Mouse (Mus musculus): ENCODE data around the gene Dmtf1. TPM values are rescaled to one million over a fixed set of nuclear protein-coding genes. Genes with fewer than 3 reads are reported as not detected.

The Dmtf1 gene
- polyA plus RNA-seq, 1 experiment from 2014 or later, result 76.8 TPM

DNA sequence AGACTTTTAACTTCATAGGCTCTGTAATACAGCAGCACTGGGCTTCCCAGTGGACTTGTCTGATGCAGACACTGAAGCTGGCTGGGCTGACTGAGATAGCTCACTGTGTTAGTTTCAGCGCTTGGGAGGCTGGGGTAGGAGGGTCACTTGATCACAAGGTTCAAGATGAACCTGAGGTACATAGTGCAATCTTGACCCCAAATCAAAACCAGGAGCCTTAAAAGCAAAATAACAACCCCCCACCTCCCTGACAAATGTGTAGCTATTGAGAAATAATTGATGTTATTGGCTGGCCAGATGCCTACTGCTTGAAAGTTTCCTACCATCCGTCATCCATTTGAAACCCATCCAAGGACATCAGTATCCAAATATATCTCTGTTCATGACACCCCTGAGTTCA lies 58.9 kb downstream of the Dmtf1 start:
- 87% methylated on average over 2 of the region's 2 CpGs for WGBS
- no peak overlapping the region for H3K4me3 ChIP-seq (ENCODE audit: low read depth, low read length)
- ATAC-seq (replicated peaks; ENCODE audit: low FRiP score), result no peak

DNA sequence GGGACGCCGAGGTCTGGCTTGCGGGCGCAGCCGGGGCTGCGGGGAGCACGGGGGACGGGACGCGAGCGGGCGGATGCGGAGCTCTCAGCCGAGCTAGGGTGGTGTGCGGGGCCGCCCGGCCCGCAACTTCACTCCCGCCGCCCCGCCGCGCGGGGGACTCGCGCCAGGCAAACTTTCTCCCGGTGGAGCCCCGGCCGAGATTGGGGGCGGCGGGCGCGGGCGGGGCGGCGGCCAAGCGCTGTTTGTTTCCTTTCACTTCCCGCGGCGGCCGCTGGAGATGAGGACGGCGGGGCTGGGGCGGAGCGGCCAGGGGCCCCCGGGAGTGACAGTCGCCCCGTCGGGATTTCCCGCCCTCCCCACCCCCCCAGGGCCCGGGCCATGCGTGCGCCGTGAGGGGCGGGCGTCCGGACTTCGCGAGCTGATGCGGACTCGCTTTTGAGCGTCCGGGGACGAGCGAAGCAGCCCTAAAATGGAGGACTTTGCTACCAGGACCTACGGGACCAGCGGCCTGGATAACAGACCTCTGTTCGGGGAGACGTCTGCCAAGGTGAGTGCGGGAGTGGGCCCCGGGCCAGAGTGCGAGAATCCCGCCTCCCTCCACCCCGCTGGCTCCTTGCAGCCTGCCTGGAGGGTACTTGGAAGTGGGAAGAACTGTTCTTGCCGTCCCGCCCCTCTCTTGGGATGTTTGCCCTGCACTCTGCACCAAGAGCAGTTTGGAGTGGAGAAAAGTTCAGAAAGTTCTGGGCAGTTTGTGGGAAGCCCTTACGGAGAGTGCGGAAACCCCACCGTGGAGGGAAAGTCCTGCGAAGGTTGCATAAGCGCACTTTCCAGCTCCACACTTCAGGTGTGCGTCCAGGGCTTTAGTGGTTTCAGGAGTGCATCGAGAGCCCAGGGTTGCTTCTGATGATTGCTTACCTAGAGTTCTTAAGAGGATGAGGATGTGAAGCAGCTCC lies 60.5 kb downstream of the Dmtf1 start:
- WGBS, result under 1% methylated on average over 77 of the region's 83 CpGs
- H3K9ac ChIP-seq (ENCODE audit: low read length), result peak overlapping the region; percentile 82
- peak overlapping the region; percentile 92 for H3K4me2 ChIP-seq (ENCODE audit: low read depth, low read length, severe bottlenecking)
- H3K27me3 ChIP-seq (ENCODE audit: control insufficient read depth, insufficient read depth, low read length), result no peaks in the 10 kb centered on the region
- H3K27ac ChIP-seq (ENCODE audit: low read depth, low read length), result no peak overlapping the region
- H3K4me3 ChIP-seq (ENCODE audit: low read depth, low read length), result peak overlapping the region; percentile 86
- peaks cover 3% of the 10 kb centered on the region; the same call in 1 of the 2 replicates for H3K9me3 ChIP-seq (ENCODE audit: control insufficient read depth, low read length)
- ATAC-seq (replicated peaks; ENCODE audit: low FRiP score) (peak; percentile 78), DNase-seq (ENCODE audit: low spot score) (peak; percentile 79)
- no peaks in the 10 kb centered on the region for H3K36me3 ChIP-seq (ENCODE audit: control insufficient read depth, insufficient read depth, low read length)
- H3K4me1 ChIP-seq (replicated peaks; ENCODE audit: control insufficient read depth, insufficient read depth, low read length), result no peaks in the 10 kb centered on the region; the same call in 1 of the 2 replicates

More for the DNA sequence above, 58.9 kb downstream of the Dmtf1 start:
- Histone ChIP-seq H3K9ac (ENCODE audit: low read length) (no peak overlapping the region), H3K27ac (ENCODE audit: low read depth, low read length) (no peak overlapping the region), H3K4me1 (replicated peaks; ENCODE audit: control insufficient read depth, insufficient read depth, low read length) (no peaks in the 10 kb centered on the region; the same call in 1 of the 2 replicates), H3K4me2 (ENCODE audit: low read depth, low read length, severe bottlenecking) (no peak overlapping the region), H3K27me3 (ENCODE audit: control insufficient read depth, insufficient read depth, low read length) (no peaks in the 10 kb centered on the region), H3K36me3 (ENCODE audit: control insufficient read depth, insufficient read depth, low read length) (no peaks in the 10 kb centered on the region), H3K9me3 (ENCODE audit: control insufficient read depth, low read length) (no peaks in the 10 kb centered on the region)
- no peak for DNase-seq (ENCODE audit: low spot score)

DNA sequence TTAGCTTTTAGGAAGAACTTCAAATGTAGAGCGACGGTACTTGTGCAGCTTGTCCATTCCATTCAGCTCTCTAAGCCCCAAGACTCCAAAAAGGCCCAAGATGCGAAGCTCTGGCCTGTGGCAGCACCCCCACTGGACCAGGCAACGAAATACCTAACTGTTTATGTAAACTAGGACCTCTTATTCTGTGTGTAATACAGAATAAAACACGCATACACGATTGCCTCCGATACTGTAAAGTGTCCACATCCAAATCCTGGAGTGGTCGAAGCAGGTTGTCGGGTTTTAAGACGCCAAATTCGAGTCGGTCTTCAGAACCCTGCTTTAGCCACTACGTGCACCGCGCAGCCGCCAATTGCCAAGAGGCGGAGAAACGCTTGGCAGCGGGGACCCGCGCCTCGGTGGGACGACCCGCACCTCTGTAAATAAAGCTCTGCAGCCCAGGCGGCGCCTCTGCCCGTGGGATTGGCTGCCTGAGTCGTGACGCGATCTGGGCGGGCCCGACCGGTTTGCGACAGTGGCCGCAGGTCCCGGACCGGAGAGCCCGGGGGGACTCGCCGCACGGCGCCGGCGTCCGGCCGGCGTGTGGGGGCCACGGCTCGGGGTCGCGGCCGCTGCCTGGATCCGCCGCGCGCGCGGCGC lies 61.2 kb downstream of the Dmtf1 start, which contains the start of gene Tmem243:
Gene Tmem243, plus strand, starts transcription at position 462 of the 642 bp plus-strand sequence.
- DNase-seq (ENCODE audit: low spot score) (peak; percentile 95), ATAC-seq (replicated peaks; ENCODE audit: low FRiP score) (peak; percentile 99)
- Histone ChIP-seq H3K27me3 (ENCODE audit: control insufficient read depth, insufficient read depth, low read length) (no peaks in the 10 kb centered on the region), H3K4me1 (replicated peaks; ENCODE audit: control insufficient read depth, insufficient read depth, low read length) (no peaks in the 10 kb centered on the region; the same call in 1 of the 2 replicates), H3K27ac (ENCODE audit: low read depth, low read length) (no peak within 1 kb of the TSS), H3K9ac (ENCODE audit: low read length) (peak within 1 kb of the TSS; percentile 82), H3K4me2 (ENCODE audit: low read depth, low read length, severe bottlenecking) (peak within 1 kb of the TSS; percentile 92), H3K9me3 (ENCODE audit: control insufficient read depth, low read length) (peaks cover 3% of the 10 kb centered on the region; the same call in 1 of the 2 replicates), H3K4me3 (ENCODE audit: low read depth, low read length) (peak within 1 kb of the TSS; percentile 86), H3K36me3 (ENCODE audit: control insufficient read depth, insufficient read depth, low read length) (no peaks in the 10 kb centered on the region)
- under 1% methylated on average over 59 of the region's 59 CpGs for WGBS

DNA sequence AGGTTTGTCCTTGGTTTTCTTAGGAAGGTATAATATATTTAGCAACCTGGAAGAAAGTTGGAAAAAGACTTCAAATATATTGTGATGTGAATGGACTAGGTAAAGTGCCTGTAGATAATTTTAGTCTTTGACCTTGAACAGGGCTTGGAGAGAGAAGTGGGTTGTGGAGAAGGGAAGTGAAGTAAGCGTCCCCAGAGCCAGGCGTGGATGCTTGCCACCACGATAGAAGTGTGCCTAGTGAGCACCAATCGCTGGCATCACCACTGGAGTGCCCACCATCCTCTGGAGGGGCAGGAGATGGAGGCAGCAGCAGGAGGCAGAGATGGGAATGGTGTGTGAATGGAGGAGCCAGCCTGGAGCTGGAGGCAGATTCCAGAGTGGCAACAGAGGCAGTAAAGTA lies 68.1 kb downstream of the Dmtf1 start:
- ATAC-seq (replicated peaks; ENCODE audit: low FRiP score), result no peak
- Histone ChIP-seq H3K9ac (ENCODE audit: low read length) (no peak overlapping the region), H3K27ac (ENCODE audit: low read depth, low read length) (no peak overlapping the region), H3K4me2 (ENCODE audit: low read depth, low read length, severe bottlenecking) (no peak overlapping the region), H3K4me1 (replicated peaks; ENCODE audit: control insufficient read depth, insufficient read depth, low read length) (no peaks in the 10 kb centered on the region), H3K9me3 (ENCODE audit: control insufficient read depth, low read length) (peaks cover 3% of the 10 kb centered on the region; the same call in 1 of the 2 replicates), H3K4me3 (ENCODE audit: low read depth, low read length) (no peak overlapping the region), H3K27me3 (ENCODE audit: control insufficient read depth, insufficient read depth, low read length) (no peaks in the 10 kb centered on the region), H3K36me3 (ENCODE audit: control insufficient read depth, insufficient read depth, low read length) (no peaks in the 10 kb centered on the region)
- WGBS, result 88% methylated on average over 4 of the region's 4 CpGs
- no peak for DNase-seq (ENCODE audit: low spot score)

DNA sequence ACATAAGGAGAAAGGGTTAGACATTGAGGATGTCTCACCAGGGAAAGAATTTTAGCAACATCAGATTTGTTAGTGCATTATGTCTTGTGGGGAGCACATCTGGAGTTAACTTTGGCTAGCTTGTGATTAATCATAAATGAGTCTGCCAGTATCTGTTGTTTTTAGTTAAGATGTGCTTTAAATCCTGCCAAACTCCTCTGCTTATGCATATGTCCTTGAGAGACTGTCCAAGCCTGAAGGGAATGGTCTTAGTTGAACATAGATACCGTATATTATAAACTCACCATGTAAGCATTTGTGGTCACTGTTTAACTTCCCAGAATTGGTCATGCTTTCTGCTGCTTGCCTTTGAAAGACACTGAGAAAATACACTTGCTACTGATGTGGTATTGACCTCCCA lies 68.9 kb downstream of the Dmtf1 start:
- H3K4me3 ChIP-seq (ENCODE audit: low read depth, low read length), result no peak overlapping the region
- no peaks in the 10 kb centered on the region for H3K4me1 ChIP-seq (replicated peaks; ENCODE audit: control insufficient read depth, insufficient read depth, low read length)
- H3K27ac ChIP-seq (ENCODE audit: low read depth, low read length), result no peak overlapping the region
- H3K4me2 ChIP-seq (ENCODE audit: low read depth, low read length, severe bottlenecking), result no peak overlapping the region
- H3K36me3 ChIP-seq (ENCODE audit: control insufficient read depth, insufficient read depth, low read length), result no peaks in the 10 kb centered on the region
- no peaks in the 10 kb centered on the region for H3K27me3 ChIP-seq (ENCODE audit: control insufficient read depth, insufficient read depth, low read length)
- peaks cover 3% of the 10 kb centered on the region; the same call in 1 of the 2 replicates for H3K9me3 ChIP-seq (ENCODE audit: control insufficient read depth, low read length)
- WGBS, result 92% methylated on average over 1 of the region's 1 CpGs
- no peak overlapping the region for H3K9ac ChIP-seq (ENCODE audit: low read length)
- ATAC-seq (replicated peaks; ENCODE audit: low FRiP score) (no peak), DNase-seq (ENCODE audit: low spot score) (no peak)

DNA sequence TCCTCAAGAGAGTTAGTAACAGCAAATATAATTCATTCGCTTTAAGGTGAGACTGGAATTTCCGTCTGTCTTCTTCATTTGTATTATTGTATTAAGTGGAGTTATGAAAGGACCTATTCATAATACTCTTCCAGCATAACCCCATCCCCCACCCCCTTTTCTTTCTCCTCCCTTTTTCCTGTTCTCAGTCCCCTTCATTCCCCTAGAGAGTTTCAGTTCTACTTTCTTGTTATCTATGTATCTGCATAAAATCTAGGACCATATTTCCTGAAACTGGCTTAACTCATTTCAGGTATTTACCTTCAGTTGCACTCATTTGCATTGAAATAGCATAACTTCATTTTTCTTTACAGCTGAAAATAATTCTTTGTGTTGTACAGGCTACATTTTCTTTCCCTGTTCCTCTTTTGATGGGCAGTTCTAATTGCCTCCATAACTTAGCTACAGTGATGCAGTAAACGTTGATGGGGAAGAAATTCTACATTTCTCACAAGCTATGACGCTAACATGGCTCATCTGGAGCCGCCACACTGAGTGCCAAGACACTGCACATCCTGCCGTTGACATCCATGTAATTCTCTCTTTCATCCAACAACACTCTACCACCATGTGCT lies 71.0 kb downstream of the Dmtf1 start:
- DNase-seq (ENCODE audit: low spot score) (no peak), ATAC-seq (replicated peaks; ENCODE audit: low FRiP score) (no peak)
- H3K27ac ChIP-seq (ENCODE audit: low read depth, low read length), result no peak overlapping the region
- 85% methylated on average over 6 of the region's 6 CpGs for WGBS
- H3K9me3 ChIP-seq (ENCODE audit: control insufficient read depth, low read length), result no peaks in the 10 kb centered on the region
- H3K9ac ChIP-seq (ENCODE audit: low read length), result no peak overlapping the region
- no peak overlapping the region for H3K4me3 ChIP-seq (ENCODE audit: low read depth, low read length)
- H3K4me1 ChIP-seq (replicated peaks; ENCODE audit: control insufficient read depth, insufficient read depth, low read length), result no peaks in the 10 kb centered on the region
- H3K4me2 ChIP-seq (ENCODE audit: low read depth, low read length, severe bottlenecking), result no peak overlapping the region
- no peaks in the 10 kb centered on the region for H3K36me3 ChIP-seq (ENCODE audit: control insufficient read depth, insufficient read depth, low read length)
- H3K27me3 ChIP-seq (ENCODE audit: control insufficient read depth, insufficient read depth, low read length), result no peaks in the 10 kb centered on the region

DNA sequence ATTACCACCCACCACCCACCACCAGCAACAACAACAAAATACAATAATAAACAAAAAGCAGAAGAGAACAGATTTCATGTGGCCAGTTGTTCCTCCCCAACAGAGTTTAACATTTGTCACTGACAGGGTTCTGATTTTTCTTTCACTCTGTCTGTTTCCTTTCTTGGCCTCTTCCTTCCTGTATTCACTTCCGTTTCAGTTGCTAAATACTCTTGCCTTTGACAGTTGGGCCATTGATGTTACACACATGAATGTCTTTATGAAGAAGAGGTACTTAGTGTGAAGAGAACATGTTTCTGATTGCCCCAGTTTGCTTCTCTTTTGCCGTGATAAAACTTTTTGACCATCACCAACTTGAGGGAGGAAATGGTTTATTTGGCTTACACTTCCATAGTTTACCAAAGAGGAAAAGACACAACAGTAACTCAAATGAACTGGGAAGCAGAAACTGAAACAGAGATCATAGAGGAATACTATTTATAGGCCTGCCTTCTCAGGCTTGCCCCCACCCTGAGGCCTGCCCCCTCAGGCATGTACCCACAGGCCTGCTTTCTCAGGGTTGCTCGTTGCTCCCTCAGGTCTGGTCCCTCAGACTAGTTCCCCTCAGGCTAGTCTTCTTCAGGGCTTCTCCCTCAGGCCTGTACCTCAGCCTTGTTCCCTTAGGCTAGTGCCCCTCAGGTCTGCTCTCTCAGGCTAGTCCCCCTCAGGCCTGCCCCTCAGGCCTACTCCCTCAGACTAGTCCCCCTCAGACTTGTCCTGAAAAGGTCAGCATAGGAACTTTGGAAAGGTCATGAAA lies 74.5 kb downstream of the Dmtf1 start:
- DNase-seq (ENCODE audit: low spot score) (no peak), ATAC-seq (replicated peaks; ENCODE audit: low FRiP score) (no peak)
- H3K9ac ChIP-seq (ENCODE audit: low read length), result no peak overlapping the region
- whole genome bisulfite sequencing, result 82% methylated on average over 3 of the region's 3 CpGs
- H3K4me1 ChIP-seq (replicated peaks; ENCODE audit: control insufficient read depth, insufficient read depth, low read length), result no peaks in the 10 kb centered on the region
- no peak overlapping the region for H3K4me2 ChIP-seq (ENCODE audit: low read depth, low read length, severe bottlenecking)
- no peak overlapping the region for H3K27ac ChIP-seq (ENCODE audit: low read depth, low read length)
- H3K4me3 ChIP-seq (ENCODE audit: low read depth, low read length), result no peak overlapping the region
- H3K9me3 ChIP-seq (ENCODE audit: control insufficient read depth, low read length), result no peaks in the 10 kb centered on the region
- no peaks in the 10 kb centered on the region for H3K27me3 ChIP-seq (ENCODE audit: control insufficient read depth, insufficient read depth, low read length)
- H3K36me3 ChIP-seq (ENCODE audit: control insufficient read depth, insufficient read depth, low read length), result no peaks in the 10 kb centered on the region
